Mouse (Mus musculus) adipose tissue, adult 10 weeks (tissue): Measurements from ENCODE around the gene Epb41l2. TPM values are rescaled to one million over a fixed set of nuclear protein-coding genes. Genes with fewer than 3 reads are reported as not detected.

Experiments
- polyA plus RNA-seq: library from polyadenylated mRNA; stranded (reverse); fragments of 350-450 nt; fragmentation: Illumina TruSeq; extraction: RNeasy Lipid Tissue Mini Kit (QIAGEN cat#74804); gene quantifications from one replicate; pipeline ENCODE4 v1.2.3, GENCODE M21; 2014; ENCODE audit warnings: low read depth, low replicate concordance

The Epb41l2 gene
- polyA plus RNA-seq, result 98.5 TPM

GRCm38 (mm10) chr10:25359208-25359958 is at the start of gene Epb41l2:
Epb41l2 (plus strand) TSS chr10:25359798.

GRCm38 (mm10) chr10:25535891-25536331 is 176.3 kb downstream of the Epb41l2 start, which contains the start of gene Smlr1:
Smlr1 (minus strand) TSS chr10:25536267.

Other genes with a start within 250 kb of the Epb41l2 start
- gene Akap7, start 51.9 kb upstream of the Epb41l2 start, polyA plus RNA-seq, result 39.0 TPM
- gene Smlr1, start 176.5 kb downstream of the Epb41l2 start, polyA plus RNA-seq, result 0.60 TPM